Mouse (Mus musculus) myocyte (in vitro differentiated cells): ENCODE results near the gene Mbd4. TPM values are rescaled to one million over a fixed set of nuclear protein-coding genes. Genes with fewer than 3 reads are reported as not detected.

ENCODE experiments used
- H3K27me3 ChIP-seq: one replicate; pipeline ENCODE4 v1.6.1; 2011; ENCODE audit not compliant: control insufficient read depth, insufficient read depth, insufficient read length
- H3K36me3 ChIP-seq: one replicate; pipeline ENCODE4 v1.6.1; 2011; ENCODE audit not compliant: control insufficient read depth, insufficient read depth
- H3K4me2 ChIP-seq: one replicate; pipeline ENCODE4 v1.6.1; 2011; ENCODE audit warnings: low read depth, control low read depth
- H3K4me3 ChIP-seq: one replicate; pipeline ENCODE4 v1.5.1; 2011; ENCODE audit warnings: mild to moderate bottlenecking, control low read depth, moderate library complexity
- H3K79me2 ChIP-seq: one replicate; pipeline ENCODE4 v1.6.1; 2011; ENCODE audit not compliant: control insufficient read depth, insufficient read depth
- H3ac ChIP-seq: one replicate; pipeline ENCODE4 v1.6.1; 2011; ENCODE audit not compliant: control insufficient read depth, insufficient read length
- CEBPB ChIP-seq: IDR thresholded peaks from 2 replicates; pipeline ENCODE4 v1.6.1; 2011; ENCODE audit warnings: mild to moderate bottlenecking, moderate library complexity; ENCODE audit not compliant: poor library complexity, insufficient read depth, severe bottlenecking
- E2F4 ChIP-seq: IDR thresholded peaks from one replicate; pipeline ENCODE4 v1.6.1; 2011; ENCODE audit warnings: mild to moderate bottlenecking, control low read depth, moderate library complexity; ENCODE audit not compliant: insufficient read depth
- MAX ChIP-seq: IDR thresholded peaks from one replicate; pipeline ENCODE4 v1.6.1; 2011; ENCODE audit warnings: low read depth, mild to moderate bottlenecking, control low read depth
- MYOD1 ChIP-seq, 3 experiments: IDR thresholded peaks; one replicate each; pipeline ENCODE4 v1.6.1; 2011; ENCODE audit warnings: control low read depth in 2 of 3, low read depth in 2 of 3, mild to moderate bottlenecking in 2 of 3, moderate library complexity in 1 of 3; ENCODE audit not compliant: insufficient read length in 2 of 3, control insufficient read depth in 1 of 3
- MYOG ChIP-seq, 3 experiments: IDR thresholded peaks; one replicate each; pipeline ENCODE4 v1.6.1; 2011; ENCODE audit warnings: control low read depth in 2 of 3, low read depth in 2 of 3, mild to moderate bottlenecking in 2 of 3; ENCODE audit not compliant: insufficient read length in 2 of 3, control insufficient read depth in 1 of 3, insufficient read depth in 1 of 3
- POLR2A ChIP-seq: IDR thresholded peaks from one replicate; pipeline ENCODE4 v1.6.1; 2011; ENCODE audit warnings: low read depth, mild to moderate bottlenecking, control low read depth, moderate library complexity; ENCODE audit not compliant: insufficient read length
- POLR2AphosphoS2 ChIP-seq: IDR thresholded peaks from one replicate; pipeline ENCODE4 v1.6.1; 2011; ENCODE audit warnings: low read depth, control low read depth; ENCODE audit not compliant: insufficient read length
- REST ChIP-seq: IDR thresholded peaks from one replicate; pipeline ENCODE4 v1.6.1; 2011; ENCODE audit warnings: mild to moderate bottlenecking, control low read depth, moderate library complexity; ENCODE audit not compliant: insufficient read depth, insufficient read length
- SRF ChIP-seq: IDR thresholded peaks from one replicate; pipeline ENCODE4 v1.6.1; 2011; ENCODE audit warnings: low read depth; ENCODE audit not compliant: control insufficient read depth, insufficient read length
- TCF12 ChIP-seq: IDR thresholded peaks from one replicate; pipeline ENCODE4 v1.6.1; 2011; ENCODE audit warnings: mild to moderate bottlenecking, control low read depth; ENCODE audit not compliant: poor library complexity, insufficient read depth, severe bottlenecking
- TCF3 ChIP-seq: IDR thresholded peaks from one replicate; pipeline ENCODE4 v1.6.1; 2011; ENCODE audit warnings: low read depth, control low read depth; ENCODE audit not compliant: insufficient read length
- USF1 ChIP-seq: IDR thresholded peaks from one replicate; pipeline ENCODE4 v1.6.1; 2011; ENCODE audit warnings: low read depth, mild to moderate bottlenecking, control low read depth, moderate library complexity
- polyA plus RNA-seq: library from polyadenylated mRNA; unstranded; fragments of >200 nt; fragmentation: generic; extraction: Trizol; gene quantifications from one replicate; pipeline ENCODE4 v1.2.1, GENCODE M21; 2012; ENCODE audit warnings: missing spikeins

Mbd4 gene
- polyA plus RNA-seq, 1 experiment: 0.56 TPM

DNA sequence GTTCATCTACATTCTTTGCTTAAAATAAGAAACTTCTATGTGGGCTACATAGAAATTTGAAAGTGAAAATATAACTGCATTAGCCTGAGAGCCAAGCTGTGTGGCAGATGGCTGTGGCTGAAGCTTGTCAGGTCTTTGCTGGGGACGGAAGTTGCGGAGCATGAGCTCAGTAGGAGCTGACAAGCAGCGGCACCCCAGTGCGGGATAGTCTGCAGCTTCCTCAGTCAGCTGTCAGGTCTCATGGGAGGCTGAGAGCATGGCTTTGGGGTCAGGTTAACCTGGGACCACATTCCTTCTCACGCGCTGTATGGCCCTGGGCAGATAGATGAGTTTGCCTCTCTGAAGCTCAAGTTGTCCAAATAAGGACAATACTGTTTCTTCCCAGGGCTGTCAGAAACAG lies 37.9 kb upstream of the Mbd4 start:
- Histone ChIP-seq H3K4me2 (no peak overlapping the region), H3K36me3 (peaks cover 12% of the 10 kb centered on the region), H3K4me3 (no peak overlapping the region), H3K27me3 (no peaks in the 10 kb centered on the region), H3ac (no peak overlapping the region), H3K79me2 (no peaks in the 10 kb centered on the region)
- TF ChIP-seq MYOG (IDR thresholded peaks at IDR 0.05; ENCODE audit: control insufficient read depth in 1 of 3, insufficient read depth in 1 of 3, insufficient read length in 2 of 3, low read depth in 2 of 3) (peak in 1 of 3 experiments; percentile 20), POLR2AphosphoS2 (no peak), CEBPB (no peak)

DNA sequence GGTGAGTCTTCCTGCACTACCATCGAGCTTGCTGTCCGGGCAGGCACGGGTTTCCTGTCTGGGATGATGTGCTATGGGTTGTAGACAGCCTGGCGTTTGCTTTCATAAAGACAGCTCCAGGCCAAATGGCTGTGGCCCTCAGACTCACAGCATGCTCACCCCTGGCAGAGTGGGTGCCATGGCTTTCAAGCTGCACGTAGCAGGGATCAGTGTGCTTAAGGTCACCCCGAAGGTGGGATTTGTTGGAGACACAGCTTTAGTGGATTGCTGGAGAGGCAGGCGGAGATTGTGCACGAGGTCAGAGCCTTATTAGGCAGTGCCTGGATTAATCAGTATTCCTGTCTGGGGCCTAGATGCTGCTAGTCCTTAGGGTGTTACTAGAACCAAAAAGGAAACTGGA lies 37.4 kb upstream of the Mbd4 start:
- TF ChIP-seq TCF12: no peak
- TF ChIP-seq E2F4: no peak
- no peak for TF ChIP-seq REST
- TF ChIP-seq POLR2AphosphoS2: no peak
- no peak for TF ChIP-seq MAX
- TF ChIP-seq USF1: no peak
- no peak for TF ChIP-seq CEBPB
- TF ChIP-seq MYOG (IDR thresholded peaks at IDR 0.05; ENCODE audit: control insufficient read depth in 1 of 3, insufficient read depth in 1 of 3, insufficient read length in 2 of 3, low read depth in 2 of 3): no peak
- TF ChIP-seq POLR2A: no peak
- no peak for TF ChIP-seq SRF
- no peak for TF ChIP-seq TCF3
- no peak for TF ChIP-seq MYOD1 (IDR thresholded peaks at IDR 0.05; ENCODE audit: control insufficient read depth in 1 of 3, insufficient read length in 2 of 3, low read depth in 2 of 3)
- no peak overlapping the region for H3ac ChIP-seq
- no peak overlapping the region for H3K4me3 ChIP-seq
- H3K36me3 ChIP-seq: peaks cover 12% of the 10 kb centered on the region
- no peaks in the 10 kb centered on the region for H3K27me3 ChIP-seq
- no peaks in the 10 kb centered on the region for H3K79me2 ChIP-seq
- no peak overlapping the region for H3K4me2 ChIP-seq

DNA sequence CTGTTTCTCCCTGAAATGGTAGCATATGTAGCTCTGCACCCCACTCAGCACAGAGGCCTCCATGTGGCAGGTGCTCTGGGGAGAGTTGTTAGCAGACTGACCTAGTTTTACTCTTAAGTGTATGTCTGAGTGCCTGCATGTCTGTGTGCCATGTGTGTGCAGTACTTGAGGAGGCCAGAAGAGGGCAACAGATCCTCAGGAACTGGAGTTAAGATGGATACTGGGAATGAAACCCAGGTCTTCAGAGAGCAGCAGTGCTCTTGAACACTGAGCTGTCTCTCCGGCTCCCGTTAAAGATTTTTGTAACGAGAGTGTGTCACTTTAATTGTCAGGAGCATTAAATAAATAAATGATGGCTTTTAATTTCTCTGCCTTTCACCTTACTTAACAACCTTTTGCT lies 35.1 kb upstream of the Mbd4 start:
- Histone ChIP-seq H3K4me2 (no peak overlapping the region), H3K36me3 (peaks cover 20% of the 10 kb centered on the region), H3K4me3 (no peak overlapping the region), H3K79me2 (no peaks in the 10 kb centered on the region), H3K27me3 (no peaks in the 10 kb centered on the region), H3ac (no peak overlapping the region)
- no peak for TF ChIP-seq MYOD1 (IDR thresholded peaks at IDR 0.05; ENCODE audit: control insufficient read depth in 1 of 3, insufficient read length in 2 of 3, low read depth in 2 of 3)
- TF ChIP-seq CEBPB: no peak

DNA sequence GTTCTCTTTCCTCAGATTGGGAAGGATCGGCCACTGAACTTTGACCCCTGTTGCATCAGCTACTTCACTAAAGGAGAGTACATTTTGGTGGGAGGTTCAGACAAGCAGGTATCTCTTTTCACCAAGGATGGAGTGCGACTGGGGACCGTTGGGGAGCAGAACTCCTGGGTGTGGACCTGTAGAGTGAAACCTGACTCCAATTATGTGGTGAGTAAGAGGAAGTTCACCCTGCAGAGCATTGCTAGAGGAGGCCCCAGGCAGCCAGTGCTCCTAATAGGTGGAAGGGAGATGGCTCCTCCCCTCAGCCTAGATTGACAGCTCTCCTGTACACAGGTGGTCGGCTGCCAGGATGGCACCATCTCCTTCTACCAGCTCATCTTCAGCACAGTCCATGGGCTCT lies 33.7 kb upstream of the Mbd4 start:
- H3K79me2 ChIP-seq: no peaks in the 10 kb centered on the region
- peaks cover 20% of the 10 kb centered on the region for H3K36me3 ChIP-seq
- H3K4me2 ChIP-seq: no peak overlapping the region
- H3K4me3 ChIP-seq: no peak overlapping the region
- no peaks in the 10 kb centered on the region for H3K27me3 ChIP-seq
- no peak overlapping the region for H3ac ChIP-seq
- TF ChIP-seq MYOG (IDR thresholded peaks at IDR 0.05; ENCODE audit: control insufficient read depth in 1 of 3, insufficient read depth in 1 of 3, insufficient read length in 2 of 3, low read depth in 2 of 3) (no peak), E2F4 (no peak), CEBPB (no peak), MAX (no peak)

DNA sequence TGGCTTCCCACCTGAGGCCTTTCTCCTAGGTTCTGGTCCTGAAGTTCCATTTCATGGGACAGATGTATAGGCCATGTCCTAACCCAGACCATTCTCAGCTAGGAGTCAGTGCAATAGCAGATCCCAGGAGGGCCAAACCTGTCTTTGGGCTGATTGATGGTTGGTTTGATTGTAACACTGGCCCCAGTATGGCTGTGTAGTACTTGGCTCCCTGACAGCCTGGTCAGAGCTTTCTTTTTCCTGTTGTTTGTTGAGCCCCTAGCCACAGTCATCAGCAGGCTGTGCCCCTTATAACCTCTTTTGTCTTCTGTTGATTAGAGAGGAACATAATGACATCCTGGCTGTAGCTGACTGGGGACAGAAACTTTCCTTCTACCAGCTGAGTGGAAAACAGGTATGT lies 30.8 kb upstream of the Mbd4 start:
- Histone ChIP-seq H3K36me3 (peaks cover 20% of the 10 kb centered on the region), H3K4me2 (no peak overlapping the region), H3K79me2 (no peaks in the 10 kb centered on the region), H3K4me3 (no peak overlapping the region), H3K27me3 (no peaks in the 10 kb centered on the region), H3ac (no peak overlapping the region)
- TF ChIP-seq REST (no peak), TCF3 (no peak), POLR2A (no peak), USF1 (no peak), MAX (no peak), E2F4 (no peak), CEBPB (no peak), MYOG (IDR thresholded peaks at IDR 0.05; ENCODE audit: control insufficient read depth in 1 of 3, insufficient read depth in 1 of 3, insufficient read length in 2 of 3, low read depth in 2 of 3) (no peak), SRF (no peak), POLR2AphosphoS2 (no peak)

DNA sequence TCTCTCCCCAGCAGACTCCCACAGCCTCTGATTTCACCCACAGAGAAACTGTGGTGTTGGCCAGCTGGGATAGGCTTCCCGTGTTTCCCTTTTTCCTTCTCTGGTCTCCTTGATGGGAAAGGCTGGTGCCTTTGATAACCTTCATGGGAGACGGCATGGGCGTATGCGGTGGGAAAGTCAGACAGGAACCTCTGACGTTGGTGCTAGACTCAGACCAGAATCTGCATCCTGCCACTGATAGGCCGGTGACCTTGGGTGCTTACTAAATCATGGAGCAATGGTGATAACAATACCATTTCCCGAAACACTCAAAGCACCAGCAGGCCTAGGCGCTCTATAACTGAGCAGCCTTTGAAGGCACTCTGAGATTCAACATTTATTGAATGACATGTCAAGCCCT lies 27.6 kb upstream of the Mbd4 start:
- no peaks in the 10 kb centered on the region for H3K27me3 ChIP-seq
- no peak overlapping the region for H3K4me2 ChIP-seq
- H3K36me3 ChIP-seq: peaks cover 7% of the 10 kb centered on the region
- H3K79me2 ChIP-seq: no peaks in the 10 kb centered on the region
- no peak overlapping the region for H3K4me3 ChIP-seq
- no peak overlapping the region for H3ac ChIP-seq
- TF ChIP-seq MAX: no peak
- no peak for TF ChIP-seq MYOD1 (IDR thresholded peaks at IDR 0.05; ENCODE audit: control insufficient read depth in 1 of 3, insufficient read length in 2 of 3, low read depth in 2 of 3)
- no peak for TF ChIP-seq MYOG (IDR thresholded peaks at IDR 0.05; ENCODE audit: control insufficient read depth in 1 of 3, insufficient read depth in 1 of 3, insufficient read length in 2 of 3, low read depth in 2 of 3)
- TF ChIP-seq TCF12: no peak
- TF ChIP-seq TCF3: no peak
